Mouse (Mus musculus) G1E (cell line): ENCODE results near the gene Ggcx. TPM values are rescaled to one million over a fixed set of nuclear protein-coding genes. Genes with fewer than 3 reads are reported as not detected.

Source experiments
- ATAC-seq: 2 replicates; pipeline ENCODE4 v1.8.0; 2016; ENCODE audit warnings: mild to moderate bottlenecking; ENCODE audit not compliant: insufficient number of reproducible peaks, poor library complexity, low FRiP score, severe bottlenecking; ENCODE audit errors: extremely low read depth
- DNase-seq: peaks from one replicate; pipeline ENCODE4 v3.0.0; 2012; ENCODE audit warnings: low spot score
- H3K27me3 ChIP-seq: 2 replicates; pipeline ENCODE4 v1.6.1; 2012; ENCODE audit warnings: mild to moderate bottlenecking, low read length, inconsistent platforms; ENCODE audit not compliant: insufficient read depth
- H3K36me3 ChIP-seq: replicated peaks from 2 replicates; pipeline ENCODE3; 2012; ENCODE audit warnings: mild to moderate bottlenecking, inconsistent platforms
- H3K4me1 ChIP-seq: 2 replicates; pipeline ENCODE4 v1.6.1; 2012; ENCODE audit warnings: low read depth, low read length, inconsistent platforms, mixed read lengths; ENCODE audit not compliant: insufficient read depth
- H3K4me3 ChIP-seq: 2 replicates; pipeline ENCODE4 v1.5.1; 2012; ENCODE audit warnings: low read depth, mild to moderate bottlenecking, inconsistent platforms, low read length, moderate library complexity, mixed read lengths
- H3K9me3 ChIP-seq: replicated peaks from 2 replicates; pipeline ENCODE4 v1.6.1; 2012; ENCODE audit warnings: inconsistent platforms
- CTCF ChIP-seq: IDR thresholded peaks from 2 replicates; pipeline ENCODE4 v1.5.1; 2012; ENCODE audit warnings: low read depth, low read length, inconsistent platforms, mixed read lengths
- GATA1 ChIP-seq: IDR thresholded peaks from 2 replicates; pipeline ENCODE4 v1.6.1; 2012; ENCODE audit warnings: borderline replicate concordance, low read length, inconsistent platforms, mixed read lengths
- GATA2 ChIP-seq: IDR thresholded peaks from 2 replicates; pipeline ENCODE4 v1.6.1; 2012; ENCODE audit warnings: low read depth, low read length, inconsistent platforms, borderline replicate concordance
- POLR2AphosphoS5 ChIP-seq: IDR thresholded peaks from 2 replicates; pipeline ENCODE4 v1.6.1; 2012; ENCODE audit warnings: low read depth, low read length, inconsistent platforms; ENCODE audit not compliant: insufficient replicate concordance
- TAL1 ChIP-seq: conservative IDR thresholded peaks from 2 replicates; pipeline ENCODE4 v1.6.1; 2012; ENCODE audit warnings: low read depth, low read length, inconsistent platforms, mixed read lengths
- polyA plus RNA-seq: library from polyadenylated mRNA; stranded (reverse); fragments of >175 nt; gene quantifications from 2 replicates; pipeline ENCODE4 v1.2.3, GENCODE M21; 2012
- total RNA-seq, 2 experiments: library from RNA; stranded (forward) in 1 of 2; stranded (reverse) in 1 of 2; fragments of 200-1000 nt in 1 of 2; fragments of >200 nt in 1 of 2; fragmentation: Nextera tagmentation in 1 of 2; gene quantifications; 2 replicates each; pipeline ENCODE4 v1.2.3; 2014 to 2017

Gene Ggcx
- total and polyA plus RNA-seq, 3 experiments: 6.5 to 27.8 (median 9.2) TPM

GRCm38 (mm10) chr6:72409567-72409966 is 4.5 kb upstream of the Ggcx start:
- no peak for ATAC-seq
- DNase-seq: no peak
- peaks cover 5% of the 10 kb centered on the region; the same call in 1 of the 2 replicates for H3K27me3 ChIP-seq
- H3K4me1 ChIP-seq: peaks cover 31% of the 10 kb centered on the region
- no peaks in the 10 kb centered on the region for H3K9me3 ChIP-seq
- no peak for TF ChIP-seq GATA2
- TF ChIP-seq CTCF: peak; percentile 48
- H3K36me3 ChIP-seq: peaks cover 8% of the 10 kb centered on the region
- no peak overlapping the region for H3K4me3 ChIP-seq

- peaks cover 8% of the 10 kb centered on the region for H3K36me3 ChIP-seq
- TF ChIP-seq GATA2: no peak
- TF ChIP-seq CTCF: no peak
- no peak for TF ChIP-seq POLR2AphosphoS5
- TF ChIP-seq TAL1: no peak
- TF ChIP-seq GATA1: no peak
- H3K4me3 ChIP-seq: no peak overlapping the region
- DNase-seq (no peak), ATAC-seq (no peak)
- peaks cover 5% of the 10 kb centered on the region; the same call in 1 of the 2 replicates for H3K27me3 ChIP-seq
- H3K4me1 ChIP-seq: peaks cover 35% of the 10 kb centered on the region
- no peaks in the 10 kb centered on the region for H3K9me3 ChIP-seq
Observed at GRCm38 (mm10) chr6:72410003-72410402, 4.1 kb upstream of the Ggcx start.

GRCm38 (mm10) chr6:72410518-72410917 is 3.6 kb upstream of the Ggcx start:
- TF ChIP-seq POLR2AphosphoS5 (no peak), CTCF (no peak), TAL1 (no peak), GATA2 (no peak), GATA1 (no peak)
- Histone ChIP-seq H3K4me3 (no peak overlapping the region), H3K36me3 (peaks cover 8% of the 10 kb centered on the region), H3K27me3 (peaks cover 5% of the 10 kb centered on the region; the same call in 1 of the 2 replicates), H3K9me3 (no peaks in the 10 kb centered on the region), H3K4me1 (peaks cover 37% of the 10 kb centered on the region)
- ATAC-seq: no peak
- no peak for DNase-seq

GRCm38 (mm10) chr6:72415181-72415580 is 1.1 kb downstream of the Ggcx start:
- Histone ChIP-seq H3K4me1 (peaks cover 40% of the 10 kb centered on the region), H3K9me3 (no peaks in the 10 kb centered on the region), H3K4me3 (peak overlapping the region; percentile 90), H3K36me3 (peaks cover 47% of the 10 kb centered on the region), H3K27me3 (peaks cover 5% of the 10 kb centered on the region; the same call in 1 of the 2 replicates)
- no peak for ATAC-seq
- TF ChIP-seq TAL1: no peak
- TF ChIP-seq CTCF: no peak
- no peak for TF ChIP-seq GATA1
- TF ChIP-seq POLR2AphosphoS5: no peak
- no peak for TF ChIP-seq GATA2
- DNase-seq: no peak

- Histone ChIP-seq H3K27me3 (no peaks in the 10 kb centered on the region), H3K4me3 (no peak overlapping the region), H3K36me3 (peaks cover 57% of the 10 kb centered on the region), H3K4me1 (peaks cover 36% of the 10 kb centered on the region), H3K9me3 (no peaks in the 10 kb centered on the region)
- TF ChIP-seq POLR2AphosphoS5: no peak
- no peak for TF ChIP-seq GATA1
- no peak for TF ChIP-seq CTCF
- TF ChIP-seq GATA2: no peak
- TF ChIP-seq TAL1: no peak
- ATAC-seq (no peak), DNase-seq (no peak)
Observed at GRCm38 (mm10) chr6:72415964-72416772, 2.1 kb downstream of the Ggcx start.

GRCm38 (mm10) chr6:72418279-72418678 is 4.2 kb downstream of the Ggcx start:
- Histone ChIP-seq H3K27me3 (no peaks in the 10 kb centered on the region), H3K4me3 (no peak overlapping the region), H3K9me3 (no peaks in the 10 kb centered on the region), H3K36me3 (peaks cover 75% of the 10 kb centered on the region), H3K4me1 (peaks cover 36% of the 10 kb centered on the region)
- TF ChIP-seq GATA1 (no peak), POLR2AphosphoS5 (no peak), CTCF (no peak), GATA2 (no peak), TAL1 (no peak)
- ATAC-seq (no peak), DNase-seq (no peak)
